Mouse (Mus musculus) activated CD4-positive, CD25-positive, alpha-beta regulatory T cell, adult 4 months (primary cell): ENCODE results near the gene Gm20388. TPM values are rescaled to one million over a fixed set of nuclear protein-coding genes. Genes with fewer than 3 reads are reported as not detected.

Experiments
- ATAC-seq: one replicate; pipeline ENCODE4 v1.8.0; 2017
- polyA plus RNA-seq, 2 experiments: library from polyadenylated mRNA; unstranded; fragments of 100-300 nt; shearing (Covaris generic); gene quantifications; one replicate each; pipeline ENCODE4 v1.2.1; 2017

Gm20388 gene
- polyA plus RNA-seq, 2 experiments from 2014 or later: 9.9 to 12.3 TPM

GRCm38 (mm10) chr8:121953821-121954545 lies 2043.3 kb downstream of the Gm20388 start:
- no peak for ATAC-seq

GRCm38 (mm10) chr8:121954981-121955555 lies 2044.4 kb downstream of the Gm20388 start:
- ATAC-seq: no peak

GRCm38 (mm10) chr8:121955825-121956500 lies 2045.3 kb downstream of the Gm20388 start:
- ATAC-seq: no peak

GRCm38 (mm10) chr8:121958395-121958794 lies 2047.8 kb downstream of the Gm20388 start:
- no peak for ATAC-seq

- ATAC-seq: no peak
Observed at GRCm38 (mm10) chr8:121962892-121963291, 2052.3 kb downstream of the Gm20388 start.

- ATAC-seq: no peak
Observed at GRCm38 (mm10) chr8:121964716-121965512, 2054.3 kb downstream of the Gm20388 start.

- no peak for ATAC-seq
Observed at GRCm38 (mm10) chr8:121966110-121966509, 2055.5 kb downstream of the Gm20388 start.

GRCm38 (mm10) chr8:121966714-121967448 lies 2056.2 kb downstream of the Gm20388 start:
- ATAC-seq: no peak

- ATAC-seq: no peak
Observed at GRCm38 (mm10) chr8:121967977-121968376, 2057.3 kb downstream of the Gm20388 start.

GRCm38 (mm10) chr8:121968542-121968941 lies 2057.9 kb downstream of the Gm20388 start:
- ATAC-seq: no peak

- ATAC-seq: no peak
Observed at GRCm38 (mm10) chr8:121970225-121970624, 2059.6 kb downstream of the Gm20388 start.

- ATAC-seq: no peak
Observed at GRCm38 (mm10) chr8:121971488-121972058, 2060.9 kb downstream of the Gm20388 start.

GRCm38 (mm10) chr8:121973906-121974305 lies 2063.3 kb downstream of the Gm20388 start:
- no peak for ATAC-seq

- ATAC-seq: no peak
Observed at GRCm38 (mm10) chr8:121977819-121978590, 2067.4 kb downstream of the Gm20388 start.

GRCm38 (mm10) chr8:121978670-121979069 lies 2068.0 kb downstream of the Gm20388 start:
- ATAC-seq: no peak

GRCm38 (mm10) chr8:121980792-121981519 lies 2070.3 kb downstream of the Gm20388 start:
- ATAC-seq: no peak

- ATAC-seq: no peak
Observed at GRCm38 (mm10) chr8:121981520-121981895, 2070.9 kb downstream of the Gm20388 start.

- ATAC-seq: no peak
Observed at GRCm38 (mm10) chr8:121985673-121986072, 2075.0 kb downstream of the Gm20388 start.

- ATAC-seq: no peak
Observed at GRCm38 (mm10) chr8:121987892-121988291, 2077.3 kb downstream of the Gm20388 start.
